Mouse (Mus musculus): ENCODE measurements at regions not wholly inside any gene's neighbourhood (a gene's known extent, or its start where the extent isn't known, plus 50 kb on each side); places are given as distances from the start of the nearest gene placed in this dataset.
A peak's percentile ranks its signal among the peaks of the same experiment; 100 is the strongest.

DNA sequence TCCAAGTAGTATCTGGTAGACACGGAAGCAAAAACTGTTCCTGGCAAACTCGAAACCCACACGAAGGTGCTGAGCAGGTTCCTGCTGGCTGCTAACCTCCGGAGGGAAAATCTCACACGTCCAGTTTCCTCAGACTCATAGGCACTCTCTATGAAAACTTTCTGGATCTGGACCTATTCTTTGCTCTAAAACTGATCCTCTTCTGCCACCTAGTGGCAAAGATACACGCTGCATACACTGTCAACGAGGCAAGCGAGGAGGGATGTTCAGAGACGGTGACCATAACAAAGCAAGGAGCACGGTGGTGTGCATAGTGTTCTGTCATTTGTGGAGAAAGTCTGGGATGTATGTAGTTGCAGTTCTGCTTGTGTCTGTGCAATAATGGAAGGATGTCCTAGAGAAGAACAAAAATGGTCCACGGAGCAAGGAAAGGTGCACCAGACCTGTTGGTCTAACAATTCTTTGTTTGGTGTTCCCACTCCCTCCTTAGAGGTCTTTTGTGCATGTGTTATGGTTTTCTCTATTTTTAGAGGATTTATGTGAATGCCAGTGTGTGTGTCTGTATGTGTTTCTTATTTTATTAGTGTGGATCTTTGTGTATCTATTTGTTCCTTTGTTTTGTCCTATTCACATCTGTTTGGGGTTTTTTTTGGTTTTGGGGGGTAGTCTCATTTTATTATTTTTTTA, 57.0 kb upstream of the Siglech start:
- DNase-seq (ENCODE audit: low spot score): peak; percentile 12
